ENCODE assay signal across 32 mouse cellular contexts in the genomic region with DNA sequence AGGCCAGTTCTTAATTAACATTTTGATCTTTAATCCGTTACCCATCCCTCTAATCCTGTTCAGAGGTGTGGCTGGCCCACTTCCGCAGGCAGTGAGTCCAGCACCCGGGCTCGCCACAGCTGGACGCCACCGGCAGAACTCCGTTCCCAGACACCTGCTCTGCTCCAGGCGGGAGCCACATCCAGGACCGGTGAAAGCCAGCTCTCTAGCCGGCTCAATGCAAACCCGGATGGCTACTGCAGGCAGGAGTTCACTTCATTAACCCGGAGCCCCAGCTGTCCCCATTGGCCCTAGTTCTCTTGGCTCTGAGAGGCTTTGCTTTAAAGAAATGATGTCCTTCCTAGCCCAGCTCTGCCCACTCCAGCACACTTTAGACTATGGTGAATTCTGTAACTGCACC.
DNase-seq lines count a peak whose midpoint lies in the region; ATAC-seq lines count a peak whose summit lies in the region.
"Had no signal": no experiment of that assay in that cellular context is flagged by ENCODE, and none has a peak within 500 bp of the region (broad histone marks: within the 10 kb centered on the region; RNA-seq: fewer than 3 reads in every experiment).

No protein-coding gene starts in this region.

- H3K9me3 ChIP-seq in forebrain, embryonic 10.5 days = no peaks in the 10 kb centered on the region
- H3K9me3 ChIP-seq in forebrain, embryonic 11.5 days (ENCODE audit: control insufficient read depth, low read length) = no peaks in the 10 kb centered on the region
- H3K9me3 ChIP-seq in kidney, embryonic 15.5 days (replicated peaks) = no peaks in the 10 kb centered on the region
- H3K9me3 ChIP-seq in midbrain, embryonic 14.5 days (ENCODE audit: control insufficient read depth, low read length) = no peaks in the 10 kb centered on the region
- H3K9me3 ChIP-seq in midbrain, embryonic 11.5 days (ENCODE audit: control insufficient read depth, low read length) = no peaks in the 10 kb centered on the region
- H3K9me3 ChIP-seq: embryonic facial prominence, embryonic 13.5 days; forebrain, embryonic 15.5 days; heart, embryonic 10.5 days; heart, embryonic 15.5 days; liver, embryonic 12.5 days; megakaryocyte, embryonic 14.5 days; neural tube, embryonic 15.5 days had no signal

- H3K36me3 ChIP-seq in forebrain, embryonic 10.5 days (replicated peaks) = peaks cover 11% of the 10 kb centered on the region
- no peaks in the 10 kb centered on the region for H3K36me3 ChIP-seq in forebrain, embryonic 11.5 days (ENCODE audit: control insufficient read depth, insufficient read depth, low read length)
- H3K36me3 ChIP-seq in kidney, embryonic 15.5 days = no peaks in the 10 kb centered on the region
- H3K36me3 ChIP-seq in midbrain, embryonic 14.5 days (ENCODE audit: control insufficient read depth, insufficient read depth, low read length) = no peaks in the 10 kb centered on the region
- no peaks in the 10 kb centered on the region for H3K36me3 ChIP-seq in midbrain, embryonic 11.5 days (ENCODE audit: control insufficient read depth, insufficient read depth, low read length)
- H3K36me3 ChIP-seq: embryonic facial prominence, embryonic 13.5 days; forebrain, embryonic 15.5 days; heart, embryonic 10.5 days; heart, embryonic 15.5 days; liver, embryonic 12.5 days; neural tube, embryonic 15.5 days had no signal

- WGBS in forebrain, embryonic 10.5 days = 28% methylated on average over 12 of the region's 12 CpGs
- WGBS in forebrain, embryonic 11.5 days = 17% methylated on average over 12 of the region's 12 CpGs
- WGBS in kidney, embryonic 15.5 days = 52% methylated on average over 12 of the region's 12 CpGs
- WGBS in midbrain, embryonic 14.5 days = 19% methylated on average over 12 of the region's 12 CpGs
- WGBS in midbrain, embryonic 11.5 days = 29% methylated on average over 12 of the region's 12 CpGs

- no peak overlapping the region for H3K4me3 ChIP-seq in forebrain, embryonic 10.5 days
- H3K4me3 ChIP-seq in forebrain, embryonic 11.5 days (ENCODE audit: low read depth, low read length) = no peak overlapping the region
- H3K4me3 ChIP-seq in kidney, embryonic 15.5 days (replicated peaks) = no peak overlapping the region
- H3K4me3 ChIP-seq in midbrain, embryonic 14.5 days (replicated peaks; ENCODE audit: low read depth, low read length) = no peak overlapping the region
- no peak overlapping the region for H3K4me3 ChIP-seq in midbrain, embryonic 11.5 days (ENCODE audit: low read depth, low read length)
- H3K4me3 ChIP-seq: embryonic facial prominence, embryonic 13.5 days; erythroblast, embryonic 14.5 days; forebrain, embryonic 15.5 days; heart, embryonic 10.5 days; heart, embryonic 15.5 days; layer of hippocampus, adult 2 months; liver, embryonic 12.5 days; megakaryocyte, embryonic 14.5 days; neural tube, embryonic 15.5 days had no signal

- H3K9ac ChIP-seq in forebrain, embryonic 11.5 days (ENCODE audit: low read length) = no peak overlapping the region
- no peak overlapping the region for H3K9ac ChIP-seq in kidney, embryonic 15.5 days
- no peak overlapping the region for H3K9ac ChIP-seq in midbrain, embryonic 14.5 days (replicated peaks; ENCODE audit: low read length)
- no peak overlapping the region for H3K9ac ChIP-seq in midbrain, embryonic 11.5 days (ENCODE audit: low read length)
- H3K9ac ChIP-seq: embryonic facial prominence, embryonic 13.5 days; forebrain, embryonic 15.5 days; heart, embryonic 15.5 days; liver, embryonic 12.5 days; liver, postnatal 0 days; neural tube, embryonic 15.5 days had no signal

- no peak for ATAC-seq in forebrain, embryonic 11.5 days (replicated peaks; ENCODE audit: low FRiP score)
- 0 out of 2 replicates have a peak, but pooled peaks have one; percentile 38 for ATAC-seq in kidney, embryonic 15.5 days (replicated peaks; ENCODE audit: low FRiP score)
- no peak for ATAC-seq in midbrain, embryonic 14.5 days (ENCODE audit: low FRiP score, low TSS enrichment)
- no peak for ATAC-seq in midbrain, embryonic 11.5 days (ENCODE audit: low FRiP score)
- ATAC-seq: CD4-positive, CD25-positive, alpha-beta regulatory T cell, adult 4 months; forebrain, embryonic 15.5 days; intestine, embryonic 16.5 days; liver, embryonic 12.5 days; liver, postnatal 0 days; lung, postnatal 0 days had no signal

- peaks cover 91% of the 10 kb centered on the region for H3K4me1 ChIP-seq in forebrain, embryonic 10.5 days
- H3K4me1 ChIP-seq in forebrain, embryonic 11.5 days (replicated peaks; ENCODE audit: control insufficient read depth, insufficient read depth, low read length) = peaks cover 21% of the 10 kb centered on the region
- H3K4me1 ChIP-seq in kidney, embryonic 15.5 days = peaks cover 48% of the 10 kb centered on the region
- peaks cover 24% of the 10 kb centered on the region for H3K4me1 ChIP-seq in midbrain, embryonic 14.5 days (ENCODE audit: control insufficient read depth, insufficient read depth, low read length)
- peaks cover 16% of the 10 kb centered on the region for H3K4me1 ChIP-seq in midbrain, embryonic 11.5 days (ENCODE audit: control insufficient read depth, insufficient read depth, low read length)

- 0 out of 2 replicates have a peak overlapping the region, but pooled peaks have one; percentile 63 for H3K27ac ChIP-seq in forebrain, embryonic 10.5 days
- no peak overlapping the region for H3K27ac ChIP-seq in forebrain, embryonic 11.5 days (ENCODE audit: low read depth, low read length)
- H3K27ac ChIP-seq in kidney, embryonic 15.5 days = no peak overlapping the region
- no peak overlapping the region; the same call in 1 of the 2 replicates for H3K27ac ChIP-seq in midbrain, embryonic 14.5 days (replicated peaks; ENCODE audit: low read depth, low read length)
- H3K27ac ChIP-seq in midbrain, embryonic 11.5 days (ENCODE audit: low read depth, low read length) = no peak overlapping the region
- H3K27ac ChIP-seq: embryonic facial prominence, embryonic 13.5 days; forebrain, embryonic 15.5 days; heart, embryonic 10.5 days; heart, embryonic 15.5 days; layer of hippocampus, adult 2 months; liver, embryonic 12.5 days; neural tube, embryonic 15.5 days had no signal

- H3K27me3 ChIP-seq in forebrain, embryonic 10.5 days (ENCODE audit: poor library complexity, severe bottlenecking) = no peaks in the 10 kb centered on the region
- no peaks in the 10 kb centered on the region for H3K27me3 ChIP-seq in forebrain, embryonic 11.5 days (ENCODE audit: control insufficient read depth, insufficient read depth, low read length)
- no peaks in the 10 kb centered on the region for H3K27me3 ChIP-seq in kidney, embryonic 15.5 days
- H3K27me3 ChIP-seq in midbrain, embryonic 14.5 days (ENCODE audit: control insufficient read depth, insufficient read depth, low read length) = no peaks in the 10 kb centered on the region
- H3K27me3 ChIP-seq in midbrain, embryonic 11.5 days (ENCODE audit: control insufficient read depth, insufficient read depth, low read length) = no peaks in the 10 kb centered on the region
- H3K27me3 ChIP-seq: embryonic facial prominence, embryonic 13.5 days; forebrain, embryonic 15.5 days; heart, embryonic 15.5 days; liver, embryonic 12.5 days; neural tube, embryonic 15.5 days had no signal

- no peak for DNase-seq in forebrain, embryonic 10.5 days (ENCODE audit: extremely low spot score, low spot score)
- DNase-seq in forebrain, embryonic 11.5 days (ENCODE audit: low spot score) = no peak
- no peak for DNase-seq in kidney, postnatal 14 days
- DNase-seq in midbrain, embryonic 14.5 days = peak; percentile 36
- DNase-seq in midbrain, embryonic 11.5 days (ENCODE audit: low spot score, missing footprints) = no peak
- peak; percentile 52 for DNase-seq in retina, postnatal 1 day
- no peak for DNase-seq in thymus, postnatal 4 days
- DNase-seq: adrenal gland, postnatal 25 days; cerebellum, adult 8-10 months; embryo, embryonic 11 days; gastrocnemius, postnatal 25 days; heart, adult 11 months; kidney, adult 8-10 months; kidney, postnatal 25 days; liver, postnatal 0 days; lung, postnatal 4 days; right cerebral cortex, adult 18-20 months; spleen, adult 18-20 months; thymus, postnatal 36 days had no signal

- H3K4me2 ChIP-seq in forebrain, embryonic 11.5 days (ENCODE audit: low read depth, low read length, severe bottlenecking) = no peak overlapping the region
- H3K4me2 ChIP-seq in kidney, embryonic 15.5 days = no peak overlapping the region
- H3K4me2 ChIP-seq in midbrain, embryonic 14.5 days (ENCODE audit: low read length) = no peak overlapping the region
- no peak overlapping the region for H3K4me2 ChIP-seq in midbrain, embryonic 11.5 days
- H3K4me2 ChIP-seq: embryonic facial prominence, embryonic 13.5 days; forebrain, embryonic 15.5 days; heart, embryonic 15.5 days; liver, embryonic 12.5 days; neural tube, embryonic 15.5 days had no signal

Comparison
In these comparisons a context has a peak if more than half of its experiments do, and no peak if none do; other contexts are left out.
1. DNase-seq: peak in midbrain, embryonic 14.5 days (single experiment) and retina, postnatal 1 day (single experiment); none in forebrain, embryonic 10.5 days (single experiment), forebrain, embryonic 11.5 days (single experiment), kidney, postnatal 14 days (single experiment), midbrain, embryonic 11.5 days (single experiment) and thymus, postnatal 4 days (single experiment).